Mouse (Mus musculus): Measurements from ENCODE around the gene Ifngr1.

Ifngr1 gene
- long read RNA-seq, experiment 1, transcript Ifngr1-201 (7 exons, 2,112 nt): major isoform, 34 of 41 reads
- long read RNA-seq, experiment 1, partial matches to known transcripts: 2 of 41 reads
- long read RNA-seq, experiment 1, other reads (novel, unspliced or antisense): 4 of 41 reads
- long read RNA-seq, experiment 2, transcript Ifngr1-201 (7 exons, 2,112 nt): major isoform, 62 of 70 reads
- long read RNA-seq, experiment 2, partial matches to known transcripts: 1 of 70 reads
- long read RNA-seq, experiment 2, other reads (novel, unspliced or antisense): 7 of 70 reads

- intact Hi-C loops (cut with DNase I): loop anchor here (10.0 kb wide), 1 partner anchor 313 kb away; the partner anchor contains the start of gene Pex7
These were observed at the start of gene Ifngr1 for GRCm38 (mm10) chr10:19591641-19592441. Gene Ifngr1 (plus strand): TSS chr10:19591949.

DNA sequence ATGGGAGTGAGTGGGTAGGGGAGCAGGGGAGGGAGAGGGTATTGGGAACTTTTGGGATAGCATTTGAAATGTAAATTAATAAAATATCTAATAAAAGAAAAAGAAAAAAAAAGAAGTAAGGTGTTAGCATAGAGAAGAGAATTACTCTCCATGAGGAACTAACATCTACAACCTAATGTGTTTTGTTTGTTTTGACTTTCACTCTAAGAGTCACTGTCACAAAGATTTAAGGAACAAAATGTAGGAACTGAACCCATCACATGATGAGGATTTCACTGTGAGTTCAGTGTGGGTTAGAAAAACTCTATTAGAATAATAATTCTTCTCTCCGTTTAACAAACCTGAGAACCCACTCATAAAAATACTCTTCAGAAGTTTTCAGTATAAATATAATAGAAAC, 44.9 kb upstream of the Ifngr1 start:
- intact Hi-C loops (cut with DNase I): no loop called here

GRCm38 (mm10) chr10:19548016-19548415, 43.7 kb upstream of the Ifngr1 start:
- intact Hi-C loops (cut with DNase I): no loop called here

DNA sequence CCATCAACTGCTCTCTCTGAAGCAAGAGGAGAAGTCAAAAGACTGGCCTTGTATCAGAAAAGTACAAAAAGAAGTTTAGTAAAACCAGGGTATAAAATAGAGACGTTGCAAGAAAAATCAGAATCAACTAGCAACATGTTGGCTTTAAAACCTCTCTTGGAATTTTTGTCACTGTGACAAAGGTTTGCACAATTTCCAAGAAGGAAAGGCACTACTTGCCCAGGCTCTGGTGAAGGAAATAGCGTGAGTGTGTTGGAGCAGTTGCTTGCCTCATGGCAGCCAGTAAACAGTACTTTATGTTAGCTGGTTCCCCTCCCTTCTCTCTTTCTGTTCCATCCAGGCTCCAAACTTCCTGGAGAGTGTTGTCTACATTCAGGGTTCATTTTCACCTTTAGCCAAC, 43.3 kb upstream of the Ifngr1 start:
- intact Hi-C loops (cut with DNase I): no loop called here

DNA sequence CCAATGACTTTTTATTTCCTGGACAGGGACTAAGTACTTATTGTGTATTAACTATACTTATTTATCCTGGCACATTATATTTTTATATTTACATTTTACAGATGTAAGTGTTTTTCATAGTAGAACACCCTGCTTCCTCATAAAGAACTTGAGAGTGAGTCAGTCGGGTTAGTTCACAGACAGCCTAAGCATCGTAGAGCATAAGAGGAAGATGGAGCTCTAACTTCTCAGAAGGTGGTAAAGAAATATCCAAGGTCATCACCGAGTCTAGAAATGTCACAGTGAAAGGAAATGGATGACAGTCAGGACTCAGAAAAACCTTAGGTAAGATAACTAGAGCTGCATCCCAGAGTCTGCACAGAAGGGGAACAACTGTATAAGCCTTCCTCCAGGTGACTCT, 40.2 kb upstream of the Ifngr1 start:
- intact Hi-C loops (cut with DNase I): no loop called here

DNA sequence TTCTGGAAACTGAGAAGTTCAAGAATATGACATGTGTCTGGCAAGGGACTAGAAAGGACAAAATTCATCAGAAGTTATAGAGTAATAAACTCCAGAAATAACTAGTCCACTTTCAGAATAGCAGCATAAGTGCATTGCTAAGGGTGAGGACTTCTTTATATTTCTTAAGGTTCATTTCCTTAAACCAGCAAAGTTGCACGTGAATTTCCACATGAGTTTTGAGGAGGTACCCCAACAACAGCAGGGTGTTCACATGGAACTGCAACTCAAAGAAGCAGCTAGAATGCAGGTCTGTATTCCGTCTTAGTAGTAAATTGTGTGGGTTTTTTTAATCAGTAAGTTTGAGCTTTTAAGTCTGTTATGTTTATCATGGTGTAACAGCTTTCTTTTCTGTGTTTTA, 37.9 kb upstream of the Ifngr1 start:
- intact Hi-C loops (cut with DNase I): no loop called here

GRCm38 (mm10) chr10:19557696-19558095, 34.1 kb upstream of the Ifngr1 start:
- intact Hi-C loops (cut with DNase I): no loop called here

DNA sequence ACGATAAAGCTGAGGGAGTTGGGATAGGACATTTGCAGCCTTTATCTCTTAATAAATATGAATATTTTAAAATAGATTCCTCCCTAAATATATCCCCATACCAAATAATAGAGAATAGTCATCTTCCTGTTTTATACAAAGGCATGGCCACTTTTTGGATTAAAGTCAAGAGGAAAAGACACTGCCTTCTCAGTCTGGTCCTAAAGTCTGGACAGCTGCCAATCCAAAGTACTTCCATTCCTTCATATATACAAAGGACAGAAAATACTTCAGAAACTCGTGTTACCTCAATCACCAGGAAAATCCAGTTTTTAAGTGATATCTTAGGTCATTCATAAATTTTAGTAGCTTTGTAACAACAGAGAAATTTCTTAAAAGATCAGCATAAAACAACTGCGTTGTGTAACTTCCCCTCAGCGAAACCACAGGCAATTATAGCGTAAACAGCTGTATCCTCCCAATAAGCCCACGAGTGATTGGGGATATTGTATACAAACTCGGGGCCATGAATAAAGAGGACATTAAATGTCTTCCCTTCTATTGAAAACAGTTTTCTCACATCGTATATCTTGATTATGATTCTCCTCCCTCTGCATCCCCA, 32.1 kb upstream of the Ifngr1 start:
- intact Hi-C loops (cut with DNase I): no loop called here

GRCm38 (mm10) chr10:19562598-19562997, 29.2 kb upstream of the Ifngr1 start:
- intact Hi-C loops (cut with DNase I): no loop called here

- intact Hi-C loops (cut with DNase I): no loop called here
These were observed 28.3 kb upstream of the Ifngr1 start for GRCm38 (mm10) chr10:19563443-19563861.

GRCm38 (mm10) chr10:19567481-19567880, 24.3 kb upstream of the Ifngr1 start:
- intact Hi-C loops (cut with DNase I): no loop called here

DNA sequence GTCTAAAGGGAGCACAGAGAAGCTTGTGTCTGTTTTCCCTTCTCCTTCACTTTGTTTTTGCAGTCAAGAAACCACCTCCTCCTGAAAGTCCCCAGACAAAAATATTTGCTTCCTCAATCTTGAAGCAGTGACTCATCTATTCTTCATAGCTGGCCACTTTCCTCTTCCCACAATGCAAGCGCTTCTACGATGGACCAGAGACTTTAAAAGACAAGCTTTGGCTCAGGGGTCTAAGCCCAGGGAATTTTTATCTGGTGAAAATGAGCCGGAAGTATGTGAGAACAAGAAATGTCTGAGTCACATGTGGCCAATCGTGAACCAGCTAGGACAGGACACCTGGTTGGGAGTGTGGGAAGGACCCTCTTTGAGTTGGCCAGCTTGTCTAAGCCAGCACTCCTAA, 21.5 kb upstream of the Ifngr1 start:
- intact Hi-C loops (cut with DNase I): no loop called here

GRCm38 (mm10) chr10:19570716-19571115, 21.0 kb upstream of the Ifngr1 start:
- intact Hi-C loops (cut with DNase I): no loop called here

DNA sequence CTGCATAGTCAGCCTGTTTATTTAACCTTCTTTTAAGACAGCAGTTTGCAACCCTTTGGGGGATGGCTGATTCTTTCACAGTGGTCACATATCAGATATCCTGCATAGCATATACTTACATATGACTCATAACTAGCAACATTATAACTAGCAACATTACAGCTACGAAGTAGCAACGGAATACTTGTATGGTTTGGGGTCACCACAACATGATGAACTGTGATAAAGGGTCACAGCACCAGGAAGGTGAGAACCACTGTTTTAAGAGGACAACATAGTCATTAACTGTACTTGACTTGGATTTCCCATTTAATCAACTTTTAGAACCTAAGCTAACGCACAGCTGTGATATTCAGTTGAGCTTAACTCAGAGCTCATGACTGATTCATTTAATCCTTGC, 14.2 kb upstream of the Ifngr1 start:
- intact Hi-C loops (cut with DNase I): no loop called here

DNA sequence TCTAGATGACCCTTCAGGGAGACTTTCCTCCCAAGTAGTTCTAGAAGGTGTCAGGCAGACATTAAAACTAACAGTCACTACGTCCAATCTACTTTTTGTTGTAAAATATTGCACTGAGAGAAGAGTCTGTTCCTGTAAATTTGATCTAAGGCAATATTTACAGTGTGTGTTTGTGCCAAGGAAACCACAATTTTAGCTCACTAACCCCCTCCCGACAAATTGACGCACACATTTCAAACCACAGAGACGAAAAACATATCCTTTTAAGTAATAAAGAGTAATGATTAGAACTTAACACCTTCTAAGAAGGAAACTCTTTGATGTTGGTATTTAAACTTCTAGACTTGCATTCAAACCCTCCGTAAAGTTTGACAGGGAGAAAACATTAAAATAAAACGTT, 13.7 kb upstream of the Ifngr1 start:
- intact Hi-C loops (cut with DNase I): no loop called here

GRCm38 (mm10) chr10:19578409-19578986, 13.3 kb upstream of the Ifngr1 start:
- intact Hi-C loops (cut with DNase I): no loop called here

- intact Hi-C loops (cut with DNase I): no loop called here
These were observed 11.1 kb upstream of the Ifngr1 start for GRCm38 (mm10) chr10:19580660-19581059.

- intact Hi-C loops (cut with DNase I): no loop called here
These were observed 9.7 kb upstream of the Ifngr1 start for GRCm38 (mm10) chr10:19581844-19582582.

- intact Hi-C loops (cut with DNase I): no loop called here
These were observed 8.8 kb upstream of the Ifngr1 start for GRCm38 (mm10) chr10:19582806-19583430.

- intact Hi-C loops (cut with DNase I): no loop called here
These were observed 7.7 kb upstream of the Ifngr1 start for GRCm38 (mm10) chr10:19584064-19584463.

GRCm38 (mm10) chr10:19584846-19585245, 6.9 kb upstream of the Ifngr1 start:
- intact Hi-C loops (cut with DNase I): no loop called here
